Mouse (Mus musculus): ENCODE measurements at regions not wholly inside any gene's neighbourhood (a gene's known extent, or its start where the extent isn't known, plus 50 kb on each side); places are given as distances from the start of the nearest gene placed in this dataset.
A peak's percentile ranks its signal among the peaks of the same experiment; 100 is the strongest.

- no peak for DNase-seq (ENCODE audit: low spot score)
Observed at GRCm38 (mm10) chr2:51073040-51073594, 75.8 kb downstream of the Rnd3 start.

- DNase-seq (ENCODE audit: low spot score): no peak
Observed at GRCm38 (mm10) chr2:51072346-51072885, 76.5 kb downstream of the Rnd3 start.

GRCm38 (mm10) chr2:51070902-51071301 is 78.0 kb downstream of the Rnd3 start:
- DNase-seq (ENCODE audit: low spot score): no peak

DNA sequence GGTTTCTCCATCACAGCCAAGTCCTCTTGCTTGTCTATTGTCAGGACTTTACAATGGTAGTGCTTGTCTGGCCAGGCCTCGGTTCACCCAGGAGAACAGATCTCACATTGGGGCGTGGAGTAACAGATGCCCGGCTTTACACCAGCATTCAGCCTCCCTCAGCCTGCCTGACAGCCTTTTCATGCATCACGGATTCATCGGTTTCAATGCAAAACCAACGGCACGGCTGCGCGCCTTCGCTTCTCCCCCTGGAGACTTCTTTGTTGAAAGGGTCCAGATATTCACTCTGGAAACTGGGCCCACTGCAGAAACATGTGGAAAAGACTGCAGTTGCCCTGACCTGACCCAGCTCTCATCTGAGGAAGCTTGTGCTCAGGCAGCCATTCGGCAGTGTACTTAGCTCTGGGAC is 82.5 kb downstream of the Rnd3 start:
- peak; percentile 75 for DNase-seq (ENCODE audit: low spot score)

DNA sequence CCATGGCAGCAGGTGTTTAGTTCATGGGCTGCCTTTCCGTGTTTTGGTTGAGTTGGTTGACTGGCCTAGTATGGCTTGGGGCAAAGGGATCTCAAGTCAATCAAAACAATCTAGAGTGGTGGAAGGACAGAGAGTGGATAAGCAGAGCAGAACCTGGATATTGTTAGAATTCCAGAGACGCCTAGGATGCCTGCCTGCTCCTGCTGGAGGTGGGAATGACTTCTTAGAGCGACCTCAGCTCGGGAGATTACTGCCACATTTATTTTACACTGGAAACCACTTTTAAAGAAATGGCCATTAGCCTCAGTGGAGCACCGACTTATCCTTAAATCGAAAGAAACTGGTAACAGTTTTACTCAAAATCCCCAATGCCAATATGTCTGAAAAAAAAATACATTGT is 83.1 kb downstream of the Rnd3 start:
- DNase-seq (ENCODE audit: low spot score): no peak

DNA sequence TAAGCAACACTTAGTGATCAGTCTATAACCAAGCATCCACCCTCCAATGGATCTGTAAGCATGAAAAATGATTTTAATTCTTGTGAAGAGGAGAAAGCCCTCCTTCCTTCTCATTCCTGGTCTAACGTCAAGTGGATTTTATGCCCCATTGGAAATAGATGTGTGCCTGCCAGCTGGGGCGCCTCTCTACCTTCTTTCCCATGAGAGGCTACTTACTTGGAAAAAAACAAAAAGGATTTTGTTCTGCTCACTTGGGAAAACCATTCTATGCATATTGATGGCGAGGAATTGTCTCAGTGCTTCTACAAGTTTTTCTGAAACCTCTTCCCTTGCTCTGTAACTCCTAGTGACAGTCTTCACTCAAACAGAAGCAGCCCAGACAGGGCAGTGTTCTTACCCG is 84.1 kb downstream of the Rnd3 start:
- no peak for DNase-seq (ENCODE audit: low spot score)

DNA sequence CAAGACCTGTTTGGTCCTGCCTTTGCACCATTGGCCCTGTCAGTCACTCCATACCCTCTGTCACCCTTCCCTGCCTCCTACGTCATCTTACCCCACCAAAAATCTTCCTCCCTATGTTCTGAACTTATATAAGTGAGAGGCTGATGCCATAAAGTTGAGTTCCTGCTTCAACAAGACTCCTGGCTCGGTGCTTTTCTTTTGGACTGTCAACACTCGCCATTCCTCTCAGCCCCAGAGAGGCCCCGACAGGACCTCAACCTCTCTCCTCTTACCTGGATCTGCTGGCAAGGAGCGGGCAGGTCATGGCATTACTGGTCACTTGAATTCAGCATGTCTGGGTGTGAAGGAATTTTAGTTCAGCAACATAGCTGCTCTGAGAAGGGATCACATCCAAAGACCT is 86.9 kb downstream of the Rnd3 start:
- DNase-seq (ENCODE audit: low spot score): no peak

DNA sequence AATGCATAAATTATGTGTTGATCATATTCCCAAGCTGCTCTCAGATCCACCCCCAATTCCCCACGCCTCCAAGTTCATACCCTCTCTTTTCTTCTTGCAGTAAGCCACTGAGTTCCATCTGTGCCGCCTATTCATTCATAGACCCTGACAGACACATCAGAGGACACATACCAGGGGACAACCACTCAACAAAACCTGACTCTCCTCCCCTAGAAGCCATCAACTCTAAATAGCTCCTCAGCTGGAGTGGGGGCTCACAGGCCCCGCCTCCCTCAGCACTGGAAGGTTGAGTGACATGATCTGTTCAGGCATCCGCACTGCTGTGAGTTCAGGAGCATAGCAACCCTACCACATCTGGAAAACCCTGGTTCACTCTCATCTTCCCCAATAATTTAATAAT is 90.8 kb downstream of the Rnd3 start:
- DNase-seq (ENCODE audit: low spot score): no peak

- peak; percentile 72 for DNase-seq (ENCODE audit: low spot score)
Observed at GRCm38 (mm10) chr2:51056141-51056731, 92.7 kb downstream of the Rnd3 start.

DNA sequence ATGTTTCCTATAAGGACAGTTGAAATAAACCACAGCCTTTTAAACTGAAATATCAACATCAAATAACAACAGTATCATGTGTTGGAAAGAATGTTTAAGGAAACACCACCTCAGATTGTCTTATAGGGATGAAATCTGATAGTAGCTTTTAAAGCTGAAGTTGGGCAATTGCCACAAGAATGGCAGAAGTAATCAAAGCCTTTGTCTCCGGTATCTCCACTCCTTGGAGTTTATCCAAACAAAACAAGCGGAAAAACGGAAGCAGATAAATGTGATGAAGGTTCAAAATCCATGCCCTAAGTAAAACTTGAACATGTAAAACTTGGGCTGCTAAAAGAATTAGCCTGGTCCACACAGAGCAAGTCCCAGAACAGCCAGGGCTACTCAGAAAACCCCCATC is 93.6 kb downstream of the Rnd3 start:
- no peak for DNase-seq (ENCODE audit: low spot score)

GRCm38 (mm10) chr2:51049834-51050170 is 99.1 kb downstream of the Rnd3 start:
- DNase-seq (ENCODE audit: low spot score): no peak

DNA sequence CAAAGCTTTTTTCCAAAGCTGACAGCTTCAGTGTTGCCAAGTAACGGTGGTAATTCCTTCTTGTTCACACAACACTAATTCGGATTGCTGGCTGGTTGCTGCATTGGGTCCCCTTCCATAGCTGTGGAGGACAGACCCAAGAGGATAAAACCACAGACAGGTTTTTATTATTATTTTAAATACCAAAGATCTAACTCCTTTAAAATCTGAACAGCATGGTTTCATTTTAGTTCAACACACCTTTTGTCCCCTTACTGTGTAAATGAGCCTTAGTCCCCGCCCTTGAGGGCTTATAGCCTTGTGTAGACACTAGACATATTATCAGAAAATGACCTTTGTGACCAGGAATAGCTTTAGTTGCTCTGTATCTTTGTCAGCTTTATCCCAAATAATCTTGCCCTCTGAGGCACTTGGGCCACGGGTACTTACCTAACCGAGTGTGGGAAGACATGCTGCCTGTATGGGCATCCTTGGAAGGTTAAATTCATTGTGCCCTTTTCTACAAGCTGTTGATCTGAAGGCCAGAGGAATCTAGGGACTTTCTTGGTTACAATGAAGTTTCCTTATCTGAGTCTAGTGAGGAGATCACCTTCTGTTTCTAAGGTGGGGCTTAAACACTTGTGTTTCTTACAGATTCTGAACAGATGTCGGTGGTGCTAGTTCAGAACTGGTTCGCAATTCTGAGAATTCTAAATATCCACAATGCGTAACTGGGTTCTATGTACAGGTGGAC is 99.6 kb downstream of the Rnd3 start:
- no peak for DNase-seq (ENCODE audit: low spot score)

DNA sequence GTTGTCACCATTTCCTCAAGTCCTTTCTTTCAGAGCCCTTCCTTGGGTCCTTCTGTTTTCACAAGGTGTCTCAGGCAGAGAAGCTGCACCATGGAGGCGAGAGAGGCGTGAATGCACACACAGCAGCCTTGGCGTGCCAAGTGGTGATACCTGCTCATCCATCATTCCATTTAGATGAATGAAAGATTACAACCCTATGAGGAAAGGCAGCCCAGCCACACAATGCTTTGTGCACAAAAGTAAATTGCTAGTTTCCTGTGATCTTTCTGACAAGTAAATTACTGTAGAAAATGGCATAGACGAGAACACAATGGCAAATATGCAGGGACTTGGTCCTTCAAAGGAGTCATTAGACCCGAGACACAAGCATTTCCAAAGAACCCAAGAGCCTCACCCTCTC is 101.4 kb downstream of the Rnd3 start:
- no peak for DNase-seq (ENCODE audit: low spot score)

- no peak for DNase-seq (ENCODE audit: low spot score)
Observed at GRCm38 (mm10) chr2:51045626-51046025, 103.3 kb downstream of the Rnd3 start.

DNA sequence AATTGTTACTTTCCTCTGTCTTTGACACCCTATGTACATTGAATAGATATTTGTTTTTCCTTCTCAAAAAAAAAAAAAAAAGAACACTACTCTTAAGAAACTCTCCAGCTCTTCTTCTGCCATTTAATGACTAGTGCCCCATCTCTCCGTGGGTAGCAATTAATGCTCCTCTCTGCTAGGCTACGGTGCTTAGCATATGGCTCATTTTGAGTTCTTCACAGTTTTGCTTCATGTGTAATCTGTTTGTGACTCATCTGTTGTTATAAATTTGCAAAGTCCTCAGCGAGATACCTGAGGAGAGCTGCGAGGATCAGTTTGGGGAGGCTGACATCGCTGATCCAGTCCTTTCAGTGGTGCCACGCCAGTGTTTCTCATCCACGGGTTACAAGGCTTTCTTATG is 107.8 kb downstream of the Rnd3 start:
- DNase-seq (ENCODE audit: low spot score): no peak

DNA sequence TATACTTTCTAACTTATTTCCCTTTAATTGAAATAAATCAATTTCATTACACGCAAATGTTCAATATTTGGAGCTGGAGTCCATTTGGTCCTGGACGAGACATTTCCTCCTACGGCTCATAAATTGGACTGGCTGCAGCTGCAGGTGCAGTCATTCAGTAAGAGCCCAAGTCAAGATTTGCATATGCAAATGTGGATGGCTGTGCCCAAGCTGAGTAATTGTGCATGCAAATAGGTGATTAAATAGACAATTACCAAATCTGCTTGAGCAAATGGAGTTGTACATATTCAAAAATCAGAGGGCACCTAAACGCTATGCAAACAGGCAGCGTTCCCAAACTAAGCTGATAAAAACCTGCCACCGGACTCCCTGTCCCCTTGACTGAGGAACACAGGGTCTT is 110.2 kb downstream of the Rnd3 start:
- no peak for DNase-seq (ENCODE audit: low spot score)

GRCm38 (mm10) chr2:51036995-51037394 is 111.9 kb downstream of the Rnd3 start:
- no peak for DNase-seq (ENCODE audit: low spot score)

GRCm38 (mm10) chr2:51036190-51036755 is 112.6 kb downstream of the Rnd3 start:
- DNase-seq (ENCODE audit: low spot score): peak; percentile 7

- DNase-seq (ENCODE audit: low spot score): no peak
Observed at GRCm38 (mm10) chr2:51033881-51034280, 115.0 kb downstream of the Rnd3 start.

- DNase-seq (ENCODE audit: low spot score): no peak
Observed at GRCm38 (mm10) chr2:51022479-51022878, 126.4 kb downstream of the Rnd3 start.

DNA sequence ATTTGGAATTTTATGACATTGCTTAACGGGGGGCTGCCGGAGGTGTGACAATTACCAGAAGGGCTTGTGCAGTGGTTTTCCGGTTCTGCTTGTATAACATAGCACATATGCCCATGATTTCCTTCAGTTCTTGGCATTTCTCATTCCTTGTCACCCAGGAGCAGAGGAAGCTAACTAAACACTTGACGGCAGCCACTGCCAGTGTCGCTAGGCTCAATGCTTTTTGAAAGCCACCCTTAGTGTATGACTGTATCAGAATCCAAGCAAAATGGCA is 132.8 kb downstream of the Rnd3 start:
- DNase-seq (ENCODE audit: low spot score): no peak

- DNase-seq (ENCODE audit: low spot score): peak; percentile 11
Observed at GRCm38 (mm10) chr2:51015360-51016128, 133.4 kb downstream of the Rnd3 start.

DNA sequence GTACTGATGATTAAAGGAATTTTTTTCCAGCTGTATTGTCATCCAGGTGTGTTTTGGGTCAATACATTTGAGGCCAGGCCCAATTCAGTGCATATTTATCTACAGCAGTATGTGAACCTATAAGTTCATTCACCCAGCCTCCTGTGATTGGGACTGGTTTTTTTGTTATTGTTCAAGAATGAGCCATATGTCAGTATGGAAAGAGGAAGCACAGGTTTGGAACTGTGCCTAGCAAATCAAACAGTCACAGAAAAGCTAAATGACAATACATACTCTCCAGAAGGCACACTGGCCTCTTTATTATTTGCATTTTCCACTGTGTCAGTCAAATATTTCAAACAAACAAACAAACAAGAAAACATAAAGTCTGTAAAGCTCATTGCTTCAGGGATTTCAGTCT is 134.7 kb downstream of the Rnd3 start:
- DNase-seq (ENCODE audit: low spot score): no peak

All from embryo, embryonic 10 days (tissue).